Mouse (Mus musculus) heart, embryonic 11.5 days (tissue): ENCODE measurements around the gene Cenpa. TPM values are rescaled to one million over a fixed set of nuclear protein-coding genes. Genes with fewer than 3 reads are reported as not detected.

Experiments used
- ATAC-seq: fragments of 200-750 bp; cut with Nextera tagmentation; replicated peaks from 2 replicates; pipeline ENCODE4 v1.8.0; 2017; ENCODE audit warnings: moderate library complexity; ENCODE audit not compliant: insufficient number of reproducible peaks, low FRiP score, low TSS enrichment
- H3K27ac ChIP-seq: fragments of 300-500 bp; sonication (generic); 2 replicates; pipeline ENCODE4 v1.5.1; 2014; ENCODE audit warnings: mild to moderate bottlenecking, low read depth, low read length
- H3K27me3 ChIP-seq: fragments of 300-500 bp; sonication (generic); 2 replicates; pipeline ENCODE4 v1.6.1; 2014; ENCODE audit warnings: mild to moderate bottlenecking, low read length, mixed read lengths; ENCODE audit not compliant: control insufficient read depth, insufficient read depth
- H3K36me3 ChIP-seq: fragments of 300-500 bp; sonication (generic); 2 replicates; pipeline ENCODE4 v1.6.1; 2014; ENCODE audit warnings: mild to moderate bottlenecking, low read length, moderate library complexity, mixed read lengths; ENCODE audit not compliant: control insufficient read depth, insufficient read depth
- H3K4me1 ChIP-seq: fragments of 300-500 bp; sonication (generic); 2 replicates; pipeline ENCODE4 v1.6.1; 2014; ENCODE audit warnings: low read length; ENCODE audit not compliant: control insufficient read depth, insufficient read depth
- H3K4me2 ChIP-seq: fragments of 300-500 bp; sonication (generic); 2 replicates; pipeline ENCODE4 v1.6.1; 2014; ENCODE audit warnings: mild to moderate bottlenecking, moderate library complexity
- H3K4me3 ChIP-seq: fragments of 300-500 bp; sonication (generic); 2 replicates; pipeline ENCODE4 v1.5.1; 2014; ENCODE audit warnings: low read depth, low read length
- H3K9ac ChIP-seq: fragments of 300-500 bp; sonication (generic); 2 replicates; pipeline ENCODE4 v1.6.1; 2014; ENCODE audit warnings: mild to moderate bottlenecking, low read depth, low read length, moderate library complexity
- H3K9me3 ChIP-seq: fragments of 300-500 bp; sonication (generic); replicated peaks from 2 replicates; pipeline ENCODE4 v1.6.1; 2016; ENCODE audit warnings: low read length; ENCODE audit not compliant: control insufficient read depth
- WGBS: fragments of 180-500 bp; shearing (Covaris S2); extraction: QIAGEN DNeasy Blood & Tissue Kit; methylation state at CpG from one replicate; pipeline ENCODE4 v1.1.7; 2014; ENCODE audit not compliant: insufficient replicate concordance; 5-methylcytosine and 5-hydroxymethylcytosine counted together
- polyA plus RNA-seq: library from polyadenylated mRNA; unstranded; fragments of >200 nt; fragmentation: Nextera tagmentation; extraction: Ambion mirVana; gene quantifications from 2 replicates; pipeline ENCODE4 v1.2.1, GENCODE M21; 2014

The Cenpa gene
- polyA plus RNA-seq, 1 experiment from 2014 or later, result 306 TPM

GRCm38 (mm10) chr5:30665360-30665759, 1.2 kb upstream of the Cenpa start:
- peaks cover 10% of the 10 kb centered on the region; the same call in 1 of the 2 replicates for H3K36me3 ChIP-seq
- H3K4me2 ChIP-seq, result no peak overlapping the region
- H3K9me3 ChIP-seq, result no peaks in the 10 kb centered on the region; the same call in 1 of the 2 replicates
- peaks cover 16% of the 10 kb centered on the region for H3K4me1 ChIP-seq
- H3K4me3 ChIP-seq, result no peak overlapping the region
- H3K27ac ChIP-seq, result no peak overlapping the region
- no peak for ATAC-seq
- H3K9ac ChIP-seq, result no peak overlapping the region
- WGBS, result 89% methylated on average over 9 of the region's 9 CpGs
- no peaks in the 10 kb centered on the region for H3K27me3 ChIP-seq

GRCm38 (mm10) chr5:30665968-30666367, 609 bp upstream of the Cenpa start:
- Histone ChIP-seq H3K4me3 (peak overlapping the region; percentile 84), H3K27ac (peak overlapping the region; percentile 82), H3K4me2 (peak overlapping the region; percentile 64), H3K36me3 (peaks cover 12% of the 10 kb centered on the region; the same call in 1 of the 2 replicates), H3K9ac (peak overlapping the region; percentile 72), H3K27me3 (no peaks in the 10 kb centered on the region), H3K9me3 (no peaks in the 10 kb centered on the region; the same call in 1 of the 2 replicates), H3K4me1 (peaks cover 16% of the 10 kb centered on the region)
- WGBS, result 53% methylated on average over 6 of the region's 6 CpGs
- ATAC-seq, result no peak

- Histone ChIP-seq H3K27ac (peak overlapping the region; percentile 73), H3K36me3 (peaks cover 12% of the 10 kb centered on the region; the same call in 1 of the 2 replicates), H3K9ac (peak overlapping the region; percentile 82), H3K27me3 (no peaks in the 10 kb centered on the region), H3K4me1 (peaks cover 16% of the 10 kb centered on the region), H3K4me2 (peak overlapping the region; percentile 64), H3K9me3 (no peaks in the 10 kb centered on the region), H3K4me3 (peak overlapping the region; percentile 84)
- ATAC-seq, result no peak
- WGBS, result 0% methylated on average over 13 of the region's 13 CpGs
These were observed 638 bp downstream of the Cenpa start for GRCm38 (mm10) chr5:30667215-30667614.

GRCm38 (mm10) chr5:30667686-30668085, 1.1 kb downstream of the Cenpa start:
- Histone ChIP-seq H3K36me3 (peaks cover 15% of the 10 kb centered on the region), H3K27me3 (no peaks in the 10 kb centered on the region), H3K27ac (no peak overlapping the region), H3K4me2 (peak overlapping the region; percentile 64), H3K9ac (peak overlapping the region; percentile 82), H3K4me1 (peaks cover 16% of the 10 kb centered on the region), H3K4me3 (peak overlapping the region; percentile 84), H3K9me3 (no peaks in the 10 kb centered on the region)
- 11% methylated on average over 3 of the region's 3 CpGs for WGBS
- no peak for ATAC-seq

- peak overlapping the region; percentile 64 for H3K4me2 ChIP-seq
- H3K4me3 ChIP-seq, result peak overlapping the region; percentile 84; the same call in 1 of the 2 replicates
- H3K9me3 ChIP-seq, result no peaks in the 10 kb centered on the region
- ATAC-seq, result no peak
- H3K27ac ChIP-seq, result no peak overlapping the region
- peaks cover 16% of the 10 kb centered on the region for H3K4me1 ChIP-seq
- peak overlapping the region; percentile 22; the same call in 1 of the 2 replicates for H3K9ac ChIP-seq
- H3K27me3 ChIP-seq, result no peaks in the 10 kb centered on the region
- H3K36me3 ChIP-seq, result peaks cover 25% of the 10 kb centered on the region
- WGBS, result 94% methylated on average over 9 of the region's 9 CpGs
These were observed 2.3 kb downstream of the Cenpa start for GRCm38 (mm10) chr5:30668637-30669495.

- no peaks in the 10 kb centered on the region for H3K27me3 ChIP-seq
- H3K27ac ChIP-seq, result no peak overlapping the region
- peaks cover 16% of the 10 kb centered on the region for H3K4me1 ChIP-seq
- no peak for ATAC-seq
- H3K9ac ChIP-seq, result no peak overlapping the region
- H3K4me3 ChIP-seq, result no peak overlapping the region
- H3K36me3 ChIP-seq, result peaks cover 30% of the 10 kb centered on the region
- H3K9me3 ChIP-seq, result no peaks in the 10 kb centered on the region
- 65% methylated on average over 3 of the region's 3 CpGs for WGBS
- no peak overlapping the region for H3K4me2 ChIP-seq
These were observed 2.9 kb downstream of the Cenpa start for GRCm38 (mm10) chr5:30669496-30669830.

GRCm38 (mm10) chr5:30670091-30670490, 3.5 kb downstream of the Cenpa start:
- Histone ChIP-seq H3K9me3 (no peaks in the 10 kb centered on the region), H3K36me3 (peaks cover 30% of the 10 kb centered on the region), H3K27me3 (no peaks in the 10 kb centered on the region), H3K27ac (no peak overlapping the region), H3K4me3 (no peak overlapping the region), H3K4me2 (no peak overlapping the region), H3K4me1 (peaks cover 16% of the 10 kb centered on the region), H3K9ac (no peak overlapping the region)
- no peak for ATAC-seq
- 78% methylated on average over 7 of the region's 7 CpGs for WGBS

GRCm38 (mm10) chr5:30674001-30674400, 7.4 kb downstream of the Cenpa start:
- WGBS, result 83% methylated on average over 7 of the region's 7 CpGs
- ATAC-seq, result no peak
- H3K36me3 ChIP-seq, result peaks cover 38% of the 10 kb centered on the region

More at GRCm38 (mm10) chr5:30674001-30674400, 7.4 kb downstream of the Cenpa start:
- Histone ChIP-seq H3K9ac (no peak overlapping the region), H3K9me3 (no peaks in the 10 kb centered on the region), H3K27me3 (no peaks in the 10 kb centered on the region), H3K27ac (no peak overlapping the region), H3K4me3 (no peak overlapping the region), H3K4me1 (peaks cover 2% of the 10 kb centered on the region), H3K4me2 (no peak overlapping the region)
